Mouse (Mus musculus) lung, postnatal 36 days (tissue): ENCODE results near the gene Nat8f4.
"Not testable (repeated sequence)": the region's sequence is repeated elsewhere in the genome, so short reads cannot be mapped to it uniquely, and the experiment has no call there.

Source experiments
- DNase-seq: peaks from one replicate; pipeline ENCODE4 v3.0.0; 2022; ENCODE audit warnings: mixed read lengths

The Nat8f4 gene

DNA sequence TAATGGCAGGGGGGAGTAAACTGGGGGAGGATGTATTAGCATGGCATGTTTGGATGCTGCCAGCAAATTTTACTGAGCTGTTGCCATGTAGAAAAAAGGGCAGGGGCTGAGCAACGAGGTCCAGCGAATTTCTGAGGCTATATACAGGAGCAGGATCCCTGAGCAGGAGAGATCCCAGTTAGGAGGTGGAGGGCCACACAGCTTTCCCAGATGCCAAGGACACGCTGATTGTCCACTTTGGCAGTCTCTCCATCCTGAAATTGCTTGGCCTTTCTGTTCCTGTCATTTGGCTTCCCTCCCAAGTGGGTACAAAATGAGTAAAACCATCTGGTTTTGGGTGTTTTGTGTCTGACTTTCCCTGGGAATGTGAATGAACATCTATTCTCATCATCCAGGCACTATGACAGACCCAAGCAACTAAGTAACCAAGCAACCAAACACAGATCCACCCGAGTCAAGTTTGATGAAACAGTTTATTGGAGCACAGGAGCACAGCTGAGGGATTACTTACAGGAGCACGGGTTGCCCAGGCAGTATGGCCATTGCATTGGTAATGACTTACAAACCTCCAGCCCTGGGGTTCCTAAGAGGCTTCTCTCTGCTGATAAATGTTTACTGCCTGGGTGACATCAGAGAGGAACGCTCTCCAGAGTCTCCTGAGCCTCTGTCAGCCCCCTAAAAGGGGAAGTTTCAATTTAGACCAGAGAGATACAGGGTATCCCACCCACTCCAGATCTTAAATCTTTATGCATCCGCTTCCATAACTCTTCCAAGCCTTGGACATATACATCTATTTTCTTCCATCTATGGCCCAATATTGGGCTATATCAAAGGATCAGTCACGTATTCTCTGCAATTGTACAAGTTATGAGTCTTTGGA, 5.8 kb downstream of the Nat8f4 start:
- DNase-seq: not testable (repeated sequence)

DNA sequence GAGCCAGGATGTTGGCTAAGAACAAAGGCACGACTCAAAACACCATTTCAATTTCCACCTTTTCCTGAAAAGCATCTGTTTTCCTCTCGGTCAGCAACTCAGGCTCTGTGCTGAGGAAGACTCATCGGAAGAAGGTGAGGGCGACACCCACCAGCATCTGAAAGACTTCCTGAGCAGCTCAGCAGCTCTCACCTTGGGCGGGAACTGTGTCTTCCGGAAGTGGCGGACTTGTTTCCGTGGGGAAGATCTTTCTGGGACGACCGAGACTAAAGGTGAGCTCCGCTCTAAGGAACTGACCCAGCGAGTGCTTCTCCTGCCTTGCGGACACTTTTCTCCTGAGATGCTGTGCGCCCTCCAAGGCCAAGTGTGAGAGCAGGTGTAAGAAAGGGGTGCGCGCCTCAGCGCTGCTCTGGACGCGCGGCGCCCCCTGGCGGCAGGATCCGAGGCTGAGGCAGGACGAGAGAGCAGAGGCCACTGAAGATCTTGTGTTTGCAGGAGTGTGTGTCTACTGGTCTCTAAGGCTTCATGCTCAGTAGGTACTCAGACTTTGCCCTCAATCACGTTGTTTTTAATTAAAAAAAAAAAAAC, 9.5 kb downstream of the Nat8f4 start:
- peak; percentile 38 for DNase-seq

DNA sequence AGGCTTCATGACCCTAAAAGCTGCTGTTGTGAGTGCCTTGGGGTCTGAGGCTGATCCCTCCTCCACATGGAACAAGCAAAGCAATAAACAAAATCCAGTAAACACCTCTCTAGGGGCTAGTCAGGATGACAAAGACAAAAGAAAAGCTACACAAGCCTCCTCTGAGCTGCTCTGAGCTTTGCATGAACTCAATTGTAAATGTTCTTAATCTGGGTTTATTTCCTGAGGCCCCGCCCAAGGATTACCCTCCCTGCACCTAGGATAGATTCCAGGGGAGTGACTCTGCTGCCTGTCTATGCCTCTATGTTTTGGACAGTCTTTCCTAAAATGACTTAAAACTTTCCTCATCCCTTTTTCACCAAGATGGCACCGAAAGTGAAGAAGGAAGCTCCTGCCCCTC, 15.7 kb downstream of the Nat8f4 start:
- no peak for DNase-seq

DNA sequence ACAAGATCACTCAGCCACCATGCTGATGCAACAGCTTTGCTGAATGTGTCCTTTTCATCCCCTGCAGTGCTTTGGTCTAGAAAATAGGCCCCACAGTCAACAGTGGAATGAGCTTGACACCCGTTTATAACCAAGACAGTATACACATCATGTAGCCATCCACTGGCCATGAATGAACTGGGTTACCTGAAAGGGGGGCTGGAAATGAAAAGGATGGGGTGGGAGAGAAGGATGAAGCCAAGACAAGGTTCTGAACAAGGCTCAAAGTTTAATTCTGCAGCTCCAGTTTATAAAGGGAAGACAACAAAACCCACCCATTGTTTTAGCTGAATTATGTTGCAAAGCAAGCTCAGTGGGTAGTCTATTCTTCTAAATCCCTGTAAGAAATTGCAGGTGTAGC, 20.4 kb downstream of the Nat8f4 start:
- DNase-seq: no peak

DNA sequence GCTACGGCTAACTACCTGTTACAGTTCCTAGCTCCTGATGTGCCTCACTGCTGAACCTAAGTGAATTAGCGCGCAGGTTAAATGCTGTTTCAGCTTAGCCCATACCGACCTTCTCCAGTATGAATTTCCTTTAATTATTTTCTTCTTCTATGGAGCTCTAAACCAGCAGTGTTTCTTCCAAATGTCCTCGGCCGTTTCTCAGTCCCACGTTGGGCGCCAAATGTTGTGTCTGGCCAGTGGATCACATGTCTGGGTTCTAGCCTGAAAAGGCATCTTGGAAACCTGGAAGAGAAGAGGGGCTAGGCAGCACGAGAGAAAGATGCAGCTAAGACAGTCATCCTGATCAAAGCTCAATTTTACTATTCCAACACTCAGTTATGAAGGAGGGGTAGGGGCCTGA, 21.4 kb downstream of the Nat8f4 start:
- not testable (repeated sequence) for DNase-seq

DNA sequence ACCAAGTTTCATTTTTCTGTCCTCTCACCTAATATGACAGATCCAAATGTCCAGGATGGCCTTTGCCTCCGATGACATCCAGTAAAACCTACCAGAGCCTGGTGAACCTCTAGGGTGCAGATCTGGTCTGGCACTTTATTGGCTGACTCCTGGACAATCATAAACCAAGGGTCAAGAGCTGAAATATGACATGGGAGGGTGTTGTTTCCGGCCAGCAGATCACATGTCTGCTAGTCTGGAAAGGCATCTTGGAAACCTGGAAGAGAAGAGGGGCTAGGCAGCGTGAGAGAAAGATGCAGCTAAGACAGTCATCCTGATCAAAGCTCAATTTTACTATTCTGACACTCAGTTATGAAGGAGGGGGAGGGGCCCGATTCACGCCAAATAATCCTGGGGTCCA, 35.7 kb downstream of the Nat8f4 start, which contains the start of gene Nat8f2:
Nat8f2 (minus strand) TSS at position 153 of the 400 bp plus-strand sequence.
- not testable (repeated sequence) for DNase-seq

DNA sequence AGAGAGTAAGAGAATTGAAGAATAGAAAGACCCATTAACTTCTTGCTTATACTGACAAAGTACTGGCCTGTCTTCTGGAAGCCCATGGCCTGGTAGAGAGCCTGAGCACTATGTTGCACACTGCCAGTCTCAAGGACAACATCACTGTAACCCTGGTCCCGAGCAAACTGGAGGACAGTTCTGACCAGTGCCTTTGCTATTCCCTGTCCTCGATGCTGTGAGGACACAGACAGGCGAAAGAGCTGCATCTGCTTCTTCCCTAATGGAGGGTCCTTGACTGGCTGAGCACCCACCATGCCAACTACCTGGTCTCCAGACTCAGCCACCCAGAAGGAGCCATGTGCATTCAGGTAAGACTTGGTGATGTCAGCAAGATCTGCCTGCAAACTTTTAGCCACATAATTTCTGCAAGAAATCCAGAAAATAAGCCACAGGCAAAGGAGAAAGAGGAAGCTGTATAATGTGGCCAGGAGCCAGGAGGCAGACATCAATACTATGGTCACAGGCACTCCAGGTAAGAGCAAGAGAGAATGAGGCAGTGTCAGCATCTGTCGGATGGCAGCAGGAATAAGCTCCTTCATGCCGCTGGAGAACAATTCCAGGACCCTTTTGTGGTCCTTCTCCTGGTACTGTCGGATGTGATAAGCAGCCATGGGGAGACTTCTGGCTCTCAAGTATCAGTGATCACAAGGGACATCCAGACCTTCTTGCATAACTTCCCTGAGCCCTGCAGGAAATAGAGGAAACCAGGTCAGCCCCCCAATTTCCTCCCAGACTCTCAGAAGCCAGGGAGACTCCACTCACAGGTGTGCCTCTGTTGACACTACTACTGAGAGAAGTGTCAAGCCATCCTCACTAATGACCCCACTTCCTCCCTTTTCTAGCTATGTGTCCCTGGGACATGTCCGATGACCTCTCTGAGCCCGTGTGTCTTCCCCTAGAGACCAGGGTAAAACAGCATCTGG, 36.7 kb downstream of the Nat8f4 start:
- no peak for DNase-seq

DNA sequence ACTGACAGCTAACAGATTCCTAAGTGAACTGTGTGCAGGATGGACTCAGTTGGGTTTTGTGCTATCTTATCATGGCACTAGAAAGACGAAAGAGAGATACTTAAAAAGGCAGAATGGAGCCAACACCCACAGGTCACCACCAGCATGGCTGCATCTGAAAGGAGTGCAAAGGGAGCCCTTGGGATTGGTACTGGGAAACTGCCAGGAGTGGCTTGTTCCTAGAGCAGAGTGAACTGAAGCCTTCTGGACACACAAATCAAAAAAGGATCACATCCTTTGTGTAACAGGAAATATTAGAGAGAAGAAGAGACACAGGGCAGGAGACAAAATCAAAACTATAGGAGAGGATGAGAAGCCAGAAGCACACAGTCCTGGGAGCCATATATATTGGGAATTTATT, 37.7 kb downstream of the Nat8f4 start:
- DNase-seq: not testable (repeated sequence)

DNA sequence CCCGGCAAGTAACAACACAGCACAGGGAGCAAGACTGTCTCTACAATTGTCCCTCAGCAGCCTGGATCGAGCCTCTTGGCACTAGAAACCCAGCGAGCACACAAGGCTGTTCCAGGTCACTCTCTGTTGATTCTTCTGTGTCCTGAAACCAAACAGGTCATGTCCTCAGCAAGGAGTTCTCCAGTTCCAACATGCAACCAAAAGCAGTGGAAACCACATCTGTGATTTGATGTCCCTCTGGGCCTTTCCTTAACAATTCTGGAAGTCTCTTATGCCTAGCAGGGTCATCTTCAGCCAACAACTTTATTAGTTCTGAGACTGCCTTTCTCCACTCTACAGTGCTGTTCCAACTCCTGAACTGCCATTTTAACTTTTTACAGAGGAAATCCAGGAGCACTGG, 38.5 kb downstream of the Nat8f4 start:
- DNase-seq: not testable (repeated sequence)

DNA sequence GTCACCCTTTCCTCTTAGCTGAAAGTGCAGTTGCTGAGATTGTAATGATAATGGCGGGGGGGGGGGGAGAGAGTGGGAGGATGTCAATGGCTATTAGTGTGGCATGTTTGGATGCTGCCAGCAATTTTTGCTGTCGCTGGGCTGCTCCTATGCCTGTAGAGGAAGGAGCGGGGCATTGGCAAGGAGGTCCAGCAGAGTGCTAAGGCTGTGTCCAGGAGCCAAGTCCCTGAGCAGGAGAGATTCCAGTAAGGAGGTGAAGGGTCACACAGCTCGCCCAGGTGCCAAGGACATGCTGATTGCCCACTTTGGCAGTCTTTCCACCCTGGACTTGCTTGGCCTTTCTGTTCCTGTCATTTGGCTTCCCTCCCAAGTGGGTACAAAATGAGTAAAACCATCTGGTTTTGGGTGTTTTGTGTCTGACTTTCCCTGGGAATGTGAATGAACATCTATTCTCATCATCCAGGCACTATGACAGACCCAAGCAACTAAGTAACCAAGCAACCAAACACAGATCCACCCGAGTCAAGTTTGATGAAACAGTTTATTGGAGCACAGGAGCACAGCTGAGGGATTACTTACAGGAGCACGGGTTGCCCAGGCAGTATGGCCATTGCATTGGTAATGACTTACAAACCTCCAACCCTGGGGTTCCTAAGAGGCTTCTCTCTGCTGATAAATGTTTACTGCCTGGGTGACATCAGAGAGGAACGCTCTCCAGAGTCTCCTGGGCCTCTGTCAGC, 39.6 kb downstream of the Nat8f4 start:
- peak; percentile 4 for DNase-seq

DNA sequence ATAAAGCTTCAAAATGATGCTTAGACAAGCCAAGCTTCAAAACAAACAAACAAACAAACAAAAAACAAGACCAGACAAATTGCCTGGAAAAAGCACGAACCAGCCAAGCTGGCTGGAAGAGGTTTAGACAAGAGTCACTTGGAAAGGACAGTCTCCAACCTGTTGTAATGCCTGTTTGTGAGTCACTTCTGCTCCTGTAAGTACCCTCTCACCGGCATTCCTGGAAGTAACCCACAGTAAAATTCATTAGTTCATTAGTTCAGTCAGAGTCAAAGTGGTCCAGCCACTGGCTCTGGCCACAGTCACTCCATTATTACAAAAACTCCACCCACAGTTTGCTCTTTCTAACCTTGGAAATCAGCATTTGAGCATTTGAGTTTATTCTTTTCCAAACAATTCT, 40.8 kb downstream of the Nat8f4 start:
- no peak for DNase-seq

DNA sequence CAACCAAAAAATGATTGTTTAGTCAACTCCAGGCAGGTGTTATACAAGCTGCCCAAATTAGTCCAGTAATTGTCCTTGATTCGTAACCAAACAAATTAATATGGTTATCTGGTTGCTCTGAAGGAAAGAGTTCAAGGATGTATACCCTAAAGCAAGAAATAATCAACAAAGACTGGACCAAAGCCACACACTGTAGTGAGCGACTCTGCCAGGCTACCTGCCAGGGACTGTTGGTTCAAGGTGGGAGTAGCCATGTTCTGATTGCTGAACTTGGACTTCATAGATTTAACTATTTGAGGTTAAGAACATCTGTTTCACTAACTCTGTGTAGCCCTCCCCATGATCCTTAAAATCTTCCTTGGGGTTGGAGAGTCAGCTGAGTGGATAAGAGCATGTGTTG, 41.5 kb downstream of the Nat8f4 start:
- DNase-seq: no peak

DNA sequence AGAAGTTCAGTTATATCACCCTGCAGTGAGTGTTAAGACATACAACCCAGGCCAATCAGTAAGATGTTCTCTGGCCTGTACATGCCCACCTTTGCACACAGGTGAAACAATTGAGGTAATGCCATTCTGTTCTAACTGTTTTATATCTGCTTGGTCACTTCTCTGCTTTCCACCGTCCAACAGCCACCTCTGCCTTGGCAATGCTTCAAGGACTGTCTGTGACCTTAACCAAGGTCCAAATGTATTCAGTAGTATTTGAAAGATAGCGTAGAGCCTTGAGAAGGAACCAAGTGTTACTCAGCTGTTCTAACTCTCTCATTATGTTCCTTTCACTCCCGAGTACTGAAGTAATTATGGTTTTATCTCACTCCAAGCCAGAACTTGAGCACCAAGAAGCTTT, 42.1 kb downstream of the Nat8f4 start:
- DNase-seq: no peak

DNA sequence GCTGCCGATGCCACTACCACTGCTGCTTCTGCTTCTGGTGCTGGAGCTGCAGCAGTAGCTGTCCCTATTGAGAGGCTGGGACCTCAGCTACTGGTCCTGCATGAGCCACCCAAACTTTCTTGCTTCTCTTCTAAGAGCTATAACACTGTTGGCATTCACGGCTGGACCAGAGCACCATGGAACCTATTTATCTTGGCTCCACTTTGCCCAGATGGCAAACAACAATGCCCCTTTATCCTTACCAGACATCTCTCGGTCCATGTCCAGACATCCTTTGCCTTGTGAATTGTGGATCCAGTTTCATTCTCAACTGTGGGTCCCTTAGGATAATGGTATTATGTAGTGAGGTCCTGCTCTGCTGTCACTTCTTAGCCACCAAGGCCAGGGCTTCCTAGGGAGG, 43.4 kb downstream of the Nat8f4 start:
- no peak for DNase-seq

DNA sequence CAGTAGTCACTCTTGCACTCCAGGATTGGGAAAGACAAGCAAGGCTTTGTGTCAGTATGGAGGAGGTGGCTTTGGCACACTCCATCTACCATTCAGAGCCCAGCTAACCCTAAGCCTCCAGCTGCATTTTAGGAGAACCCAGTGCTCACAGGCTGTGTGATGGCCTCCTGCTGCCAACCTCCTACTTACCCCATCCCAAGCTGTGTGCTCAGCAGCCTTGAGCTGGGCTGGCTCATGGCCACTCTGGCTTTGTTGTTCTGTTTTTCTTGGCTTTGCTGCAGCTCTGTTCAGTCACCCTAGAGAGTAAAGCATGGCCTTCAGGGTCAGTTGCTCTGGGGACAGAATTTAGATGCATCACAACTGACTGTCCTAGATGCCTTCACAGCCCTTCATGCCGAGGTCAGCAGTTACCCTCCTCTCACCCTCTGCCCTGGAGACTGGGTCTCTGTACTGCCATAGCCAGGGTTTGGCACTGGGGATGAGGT, 48.4 kb downstream of the Nat8f4 start:
- DNase-seq: peak; percentile 45

DNA sequence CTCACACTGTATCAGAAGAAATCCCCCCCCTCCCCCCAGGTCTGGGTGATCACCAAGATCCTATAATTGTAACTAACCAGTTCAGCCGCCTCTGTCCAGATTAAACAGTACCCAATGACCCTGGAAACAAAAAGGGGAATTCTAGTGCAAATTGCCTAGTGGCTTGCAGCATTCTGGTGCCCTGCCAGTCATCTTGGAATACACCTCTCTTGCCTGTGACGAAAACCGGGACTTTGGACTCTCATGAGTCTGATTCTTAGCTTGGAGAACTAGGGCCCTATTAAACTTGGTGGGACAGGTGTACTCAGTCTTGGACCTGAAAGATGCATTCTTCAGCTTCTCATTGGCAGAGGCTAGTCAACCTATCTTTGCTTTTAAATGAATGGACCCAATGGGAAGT, 51.2 kb downstream of the Nat8f4 start:
- DNase-seq: no peak

DNA sequence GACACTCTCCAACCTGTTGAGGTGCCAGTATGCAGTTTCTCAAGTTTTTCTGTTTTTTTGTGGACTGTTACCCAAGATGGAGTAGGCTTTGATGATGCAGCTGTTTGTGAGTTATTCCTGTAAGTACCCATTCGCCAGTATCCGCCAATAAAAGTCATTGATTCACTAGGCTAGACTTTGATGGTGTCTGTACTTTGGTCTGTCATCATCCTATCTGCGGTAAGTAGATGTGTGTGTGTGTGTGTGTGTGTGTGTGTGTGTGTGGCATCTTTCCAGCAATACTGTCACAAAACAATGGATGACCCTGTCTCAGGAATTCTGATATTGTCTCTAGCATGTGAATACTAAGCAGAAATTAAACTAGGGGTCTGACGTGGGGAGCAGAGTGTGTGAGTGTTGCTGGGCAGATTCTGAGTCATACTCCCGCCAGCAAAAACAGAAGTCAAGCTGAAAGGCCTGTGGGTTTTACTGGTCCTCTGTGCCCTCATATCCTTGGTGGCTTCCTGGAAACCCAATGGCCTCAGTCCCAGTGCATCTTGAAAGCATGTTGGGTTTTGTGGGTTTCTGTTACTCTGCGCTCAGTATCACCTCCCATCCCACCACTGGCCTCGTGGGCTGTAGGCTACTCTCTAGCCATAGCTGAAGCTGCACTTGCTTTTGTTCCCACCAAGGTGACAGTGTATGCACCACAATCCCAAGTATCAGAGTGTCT, 53.5 kb downstream of the Nat8f4 start:
- no peak for DNase-seq

DNA sequence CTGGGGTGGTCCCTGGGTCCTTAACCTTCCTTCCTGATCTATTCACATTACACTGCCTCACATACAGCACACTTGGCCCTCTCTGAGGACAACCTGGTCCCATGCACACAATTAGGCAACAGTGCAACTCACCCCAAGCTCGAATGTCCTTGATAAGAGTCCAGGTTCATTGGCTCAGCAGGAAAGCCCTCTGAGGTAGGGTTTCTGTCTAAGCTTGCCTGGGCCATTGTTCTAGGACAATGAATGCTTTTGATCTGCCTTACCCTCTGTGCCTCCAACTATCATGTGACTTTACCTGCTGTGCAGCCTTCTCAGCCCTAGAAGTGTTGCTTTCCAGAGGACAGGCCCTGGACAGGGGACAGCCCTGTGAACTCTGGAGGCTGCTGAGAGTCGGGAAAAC, 55.4 kb downstream of the Nat8f4 start:
- no peak for DNase-seq
